Mouse (Mus musculus) lung, embryonic 15.5 days (tissue): ENCODE measurements around the gene Sbf1. TPM values are rescaled to one million over a fixed set of nuclear protein-coding genes. Genes with fewer than 3 reads are reported as not detected.

Experiments
- ATAC-seq: fragments of 200-750 bp; cut with Nextera tagmentation; 2 replicates; pipeline ENCODE4 v1.8.0; 2017; ENCODE audit warnings: moderate number of reproducible peaks, borderline replicate concordance; ENCODE audit not compliant: low FRiP score, low TSS enrichment; ENCODE audit errors: extremely low read depth
- H3K27ac ChIP-seq: fragments of 300-500 bp; sonication (generic); 2 replicates; pipeline ENCODE4 v1.5.1; 2015; ENCODE audit warnings: moderate library complexity, mild to moderate bottlenecking, inconsistent platforms
- H3K27me3 ChIP-seq: fragments of 300-500 bp; sonication (generic); 2 replicates; pipeline ENCODE4 v1.6.1; 2015; ENCODE audit warnings: inconsistent platforms
- H3K36me3 ChIP-seq: fragments of 300-500 bp; sonication (generic); 2 replicates; pipeline ENCODE4 v1.6.1; 2015; ENCODE audit warnings: inconsistent platforms
- H3K4me1 ChIP-seq: fragments of 300-500 bp; sonication (generic); 2 replicates; pipeline ENCODE4 v1.6.1; 2015; ENCODE audit warnings: inconsistent platforms
- H3K4me2 ChIP-seq: fragments of 300-500 bp; sonication (generic); 2 replicates; pipeline ENCODE4 v1.6.1; 2015; ENCODE audit warnings: inconsistent platforms, mild to moderate bottlenecking, moderate library complexity
- H3K4me3 ChIP-seq: fragments of 300-500 bp; sonication (generic); 2 replicates; pipeline ENCODE4 v1.5.1; 2015; ENCODE audit warnings: mild to moderate bottlenecking, inconsistent platforms
- H3K9ac ChIP-seq: fragments of 300-500 bp; sonication (generic); 2 replicates; pipeline ENCODE4 v1.6.1; 2015; ENCODE audit warnings: inconsistent platforms
- H3K9me3 ChIP-seq: fragments of 300-500 bp; sonication (generic); 2 replicates; pipeline ENCODE4 v1.6.1; 2016; ENCODE audit warnings: inconsistent platforms
- WGBS: fragments of 180-500 bp; shearing (Covaris S2); methylation state at CpG from one replicate; pipeline ENCODE4 v1.1.7; 2015; 5-methylcytosine and 5-hydroxymethylcytosine counted together
- polyA plus RNA-seq: library from polyadenylated mRNA; unstranded; fragments of >200 nt; fragmentation: Nextera tagmentation; extraction: Ambion mirVana; gene quantifications from 2 replicates; pipeline ENCODE4 v1.2.1, GENCODE M21; 2015

Sbf1 gene
- polyA plus RNA-seq, result 50.3 and 53.7 TPM in 2 replicates

DNA sequence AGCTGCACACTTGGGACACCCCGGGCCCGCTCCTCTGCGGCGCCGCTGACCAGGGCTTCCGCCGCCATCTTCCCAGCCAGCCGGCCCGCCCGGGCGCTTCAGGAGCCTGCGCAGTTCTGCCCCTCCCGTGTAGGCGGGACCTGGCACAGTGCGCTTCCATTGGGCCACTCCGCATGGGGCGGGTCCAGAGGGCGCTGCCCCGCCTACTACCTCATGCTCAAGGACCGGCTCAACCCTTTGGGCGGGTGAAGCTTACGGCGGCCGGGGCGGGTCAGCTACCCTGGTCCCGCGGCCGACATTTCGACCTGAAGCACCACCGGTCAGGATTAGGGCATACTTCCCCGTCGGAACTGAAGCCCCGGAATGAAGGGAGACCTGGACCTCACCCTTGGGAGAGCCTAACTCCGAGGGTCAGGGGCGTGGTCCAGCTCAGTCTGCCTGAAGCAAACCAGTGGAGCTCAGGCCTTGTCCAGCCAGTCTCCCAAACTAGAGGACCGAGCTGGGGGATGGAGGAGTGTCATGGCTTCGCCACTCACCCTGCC lies at the start of gene Sbf1:
TSS of gene Sbf1 (minus strand) at position 122 of the 542 bp plus-strand sequence.
- no peaks in the 10 kb centered on the region for H3K27me3 ChIP-seq
- peak within 1 kb of the TSS; percentile 74 for H3K4me2 ChIP-seq
- peak; percentile 100 for ATAC-seq
- H3K9me3 ChIP-seq, result no peaks in the 10 kb centered on the region
- under 1% methylated on average over 37 of the region's 37 CpGs for WGBS
- H3K36me3 ChIP-seq, result no peaks in the 10 kb centered on the region
- peak within 1 kb of the TSS; percentile 99 for H3K4me3 ChIP-seq
- H3K27ac ChIP-seq, result peak within 1 kb of the TSS; percentile 42; the same call in 1 of the 2 replicates
- H3K9ac ChIP-seq, result peak within 1 kb of the TSS; percentile 94
- H3K4me1 ChIP-seq, result peaks cover 27% of the 10 kb centered on the region

DNA sequence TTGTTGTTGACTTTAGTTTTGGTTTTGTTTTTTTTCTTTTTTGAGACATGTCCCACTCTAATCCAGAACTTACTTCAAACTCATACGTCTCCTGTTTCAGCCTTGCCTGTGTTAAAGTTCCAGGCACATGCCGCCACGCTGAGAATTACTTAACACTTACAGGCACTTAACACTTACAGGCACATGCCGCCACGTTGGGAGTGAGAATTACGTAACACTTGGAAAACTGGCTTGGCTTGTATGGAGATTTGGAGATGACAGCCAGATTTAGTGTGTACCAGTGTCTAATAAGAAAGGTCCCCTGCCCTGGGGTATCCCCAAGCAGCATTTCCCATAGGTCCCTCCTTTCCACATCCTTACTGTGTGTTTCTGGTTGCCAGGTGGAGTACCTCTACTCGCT lies 47.9 kb upstream of the Sbf1 start:
- no peak for ATAC-seq
- no peak overlapping the region for H3K9ac ChIP-seq
- no peak overlapping the region for H3K4me2 ChIP-seq
- 71% methylated on average over 7 of the region's 7 CpGs for WGBS
- H3K27me3 ChIP-seq, result no peaks in the 10 kb centered on the region
- H3K4me3 ChIP-seq, result no peak overlapping the region
- no peaks in the 10 kb centered on the region for H3K9me3 ChIP-seq
- H3K36me3 ChIP-seq, result peaks cover 87% of the 10 kb centered on the region
- no peak overlapping the region for H3K27ac ChIP-seq
- peaks cover 10% of the 10 kb centered on the region; the same call in 1 of the 2 replicates for H3K4me1 ChIP-seq

DNA sequence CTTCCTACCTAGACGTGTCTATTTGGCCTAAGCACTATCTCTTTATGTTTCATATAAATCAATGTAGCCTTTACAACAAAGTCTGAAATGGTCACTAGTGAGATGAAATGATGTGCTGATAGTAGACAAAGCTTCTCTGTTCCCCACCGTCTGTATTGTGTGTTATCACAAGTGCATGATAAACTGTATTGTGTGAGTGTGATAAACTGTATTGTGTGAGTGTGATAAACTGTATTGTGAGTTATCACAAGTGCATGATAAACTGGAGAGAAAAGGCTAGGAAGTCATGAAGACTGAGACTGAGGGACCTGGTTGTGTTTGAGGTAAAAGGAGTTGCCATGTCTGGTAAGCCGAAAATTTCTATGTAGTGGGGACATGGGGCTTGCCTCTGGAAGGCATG lies 43.7 kb upstream of the Sbf1 start:
- Histone ChIP-seq H3K9me3 (no peaks in the 10 kb centered on the region), H3K27ac (no peak overlapping the region), H3K36me3 (peaks cover 49% of the 10 kb centered on the region), H3K27me3 (no peaks in the 10 kb centered on the region), H3K9ac (no peak overlapping the region), H3K4me1 (peaks cover 31% of the 10 kb centered on the region), H3K4me3 (no peak overlapping the region), H3K4me2 (no peak overlapping the region)
- WGBS, result 73% methylated on average over 3 of the region's 3 CpGs
- ATAC-seq, result no peak

DNA sequence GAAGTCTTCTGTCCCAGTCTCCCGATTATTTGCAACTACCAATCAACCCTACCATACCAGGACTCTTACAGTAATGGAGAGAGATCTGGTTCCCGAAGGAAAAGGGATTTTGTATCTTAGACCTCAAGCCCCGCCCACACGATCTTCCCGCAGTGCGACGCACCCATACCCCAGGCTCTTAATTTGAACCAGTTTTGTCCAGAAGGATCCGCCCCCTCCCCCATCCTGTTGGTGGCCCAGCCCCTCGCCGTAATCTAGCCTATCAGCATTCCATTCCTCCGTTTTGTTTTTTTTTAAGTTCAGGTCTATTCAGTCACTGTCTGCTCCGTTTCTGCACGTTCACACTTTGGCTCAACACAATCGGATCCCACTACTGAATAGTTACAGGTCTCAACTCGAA lies 41.3 kb upstream of the Sbf1 start:
- no peaks in the 10 kb centered on the region for H3K27me3 ChIP-seq
- peaks cover 31% of the 10 kb centered on the region for H3K4me1 ChIP-seq
- H3K4me2 ChIP-seq, result peak overlapping the region; percentile 55
- peak; percentile 66; the same call in 1 of the 2 replicates for ATAC-seq
- H3K9me3 ChIP-seq, result no peaks in the 10 kb centered on the region
- H3K27ac ChIP-seq, result peak overlapping the region; percentile 91
- peak overlapping the region; percentile 91 for H3K9ac ChIP-seq
- H3K36me3 ChIP-seq, result peaks cover 48% of the 10 kb centered on the region
- H3K4me3 ChIP-seq, result peak overlapping the region; percentile 81
- WGBS, result under 1% methylated on average over 15 of the region's 15 CpGs

DNA sequence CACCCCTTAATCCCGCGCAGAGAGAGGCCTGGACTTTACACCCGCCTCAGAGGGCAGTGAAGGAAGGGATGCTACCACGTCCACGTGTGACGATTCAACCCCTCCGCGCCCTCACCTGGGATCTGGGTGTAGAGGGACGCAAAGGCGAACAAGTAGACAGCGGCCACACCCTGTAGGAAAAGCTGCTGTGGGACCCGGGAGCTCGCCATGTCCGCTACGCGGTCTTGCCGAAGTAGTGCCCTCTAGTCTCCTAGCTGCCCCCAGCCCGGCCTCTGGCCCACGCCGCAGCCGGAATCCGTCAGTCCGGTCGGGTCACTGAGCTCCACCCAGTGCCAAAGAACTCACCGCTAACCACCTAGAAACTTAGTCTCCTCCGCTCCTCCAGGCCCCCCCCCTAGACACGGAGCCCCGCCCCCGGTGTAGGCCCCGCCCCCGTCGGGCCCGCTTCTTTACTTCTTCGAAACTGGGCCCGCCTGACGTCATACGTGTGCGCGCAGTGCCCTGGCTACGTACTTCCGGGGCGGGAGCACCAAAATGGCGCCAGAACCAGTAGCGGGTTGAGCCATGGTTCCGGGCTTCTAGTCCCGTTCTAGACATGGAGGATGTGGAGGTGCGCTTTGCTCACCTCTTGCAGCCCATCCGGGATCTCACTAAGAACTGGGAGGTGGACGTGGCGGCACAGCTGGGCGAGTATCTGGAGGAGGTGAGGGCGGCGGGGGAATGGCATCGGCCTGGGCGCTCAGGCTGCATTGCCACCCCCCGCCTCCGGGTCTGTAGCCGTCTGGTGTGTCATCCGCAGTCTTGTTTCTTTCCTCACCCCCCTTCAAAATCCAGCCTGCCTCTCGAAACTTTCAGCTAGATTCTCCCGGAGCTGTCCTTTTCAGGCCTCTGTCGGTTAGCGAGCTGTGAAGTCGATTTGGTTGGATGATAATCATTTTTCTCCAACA lies 40.4 kb upstream of the Sbf1 start, which contains the start of the genes Lmf2 and Ncaph2:
TSS of gene Lmf2 (minus strand) at position 419 of the 947 bp plus-strand sequence.
TSS of gene Ncaph2 (plus strand) at position 479 of the 947 bp plus-strand sequence.
- peaks cover 48% of the 10 kb centered on the region for H3K36me3 ChIP-seq
- WGBS, result under 1% methylated on average over 63 of the region's 64 CpGs
- peak within 1 kb of the TSS; percentile 91 for H3K27ac ChIP-seq

DNA sequence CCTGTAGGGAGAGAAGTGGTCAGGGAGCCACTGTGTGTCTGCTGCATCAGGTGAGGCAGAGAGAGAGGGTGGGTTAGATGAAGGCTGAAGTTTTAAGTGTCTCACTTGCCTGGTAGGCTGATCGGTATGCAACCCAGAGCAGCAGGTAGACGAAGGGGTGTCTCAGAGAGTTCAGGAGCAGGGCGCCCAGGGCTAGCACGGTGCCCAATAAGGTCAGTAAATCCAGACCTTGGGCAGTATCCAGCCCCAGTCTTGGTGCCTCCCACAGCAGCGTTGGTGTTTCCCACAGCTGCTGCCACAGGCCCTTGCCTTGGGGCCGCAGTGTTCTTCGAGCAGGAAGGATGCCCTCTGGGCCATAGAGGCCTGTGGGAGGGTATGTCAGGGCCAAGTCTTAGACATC lies 39.3 kb upstream of the Sbf1 start:
- peak overlapping the region; percentile 77 for H3K4me2 ChIP-seq

More for the DNA sequence above, 40.4 kb upstream of the Sbf1 start, which contains the start of the genes Lmf2 and Ncaph2:
- no peaks in the 10 kb centered on the region for H3K27me3 ChIP-seq
- peaks cover 31% of the 10 kb centered on the region for H3K4me1 ChIP-seq
- peak within 1 kb of the TSS; percentile 81 for H3K4me3 ChIP-seq
- H3K9me3 ChIP-seq, result no peaks in the 10 kb centered on the region
- peak; percentile 91 for ATAC-seq
- peak within 1 kb of the TSS; percentile 91 for H3K9ac ChIP-seq
- H3K4me2 ChIP-seq, result peak within 1 kb of the TSS; percentile 77

DNA sequence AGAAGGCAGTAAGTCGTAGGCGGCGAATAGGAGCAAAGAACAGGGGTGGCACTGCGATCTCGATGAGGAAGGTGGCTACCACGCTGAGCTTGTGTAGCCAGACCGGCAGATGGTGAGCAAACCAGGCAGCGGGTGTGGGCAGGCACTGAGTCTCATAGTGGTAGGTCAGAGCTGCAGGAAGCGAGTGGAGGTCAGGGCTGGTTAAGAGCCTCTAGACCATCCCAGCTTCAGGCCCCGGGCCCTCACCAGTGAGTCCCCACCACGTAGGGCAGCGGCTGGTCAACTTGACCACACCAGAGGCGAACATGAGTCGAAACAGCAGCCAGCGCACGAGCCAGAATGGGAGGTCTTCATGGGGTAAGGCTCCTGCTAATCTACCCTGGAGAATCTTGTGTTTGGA lies 38.7 kb upstream of the Sbf1 start:
- Histone ChIP-seq H3K9ac (peak overlapping the region; percentile 91; the same call in 1 of the 2 replicates), H3K4me1 (peaks cover 27% of the 10 kb centered on the region), H3K27me3 (no peaks in the 10 kb centered on the region), H3K9me3 (no peaks in the 10 kb centered on the region), H3K27ac (no peak overlapping the region), H3K4me3 (no peak overlapping the region), H3K4me2 (peak overlapping the region; percentile 77; the same call in 1 of the 2 replicates), H3K36me3 (peaks cover 48% of the 10 kb centered on the region)
- 93% methylated on average over 16 of the region's 16 CpGs for WGBS
- ATAC-seq, result no peak

More for the DNA sequence above, 39.3 kb upstream of the Sbf1 start:
- no peak for ATAC-seq
- no peak overlapping the region for H3K27ac ChIP-seq
- H3K4me1 ChIP-seq, result peaks cover 31% of the 10 kb centered on the region
- no peaks in the 10 kb centered on the region for H3K9me3 ChIP-seq
- peak overlapping the region; percentile 91 for H3K9ac ChIP-seq
- H3K36me3 ChIP-seq, result peaks cover 50% of the 10 kb centered on the region
- WGBS, result 70% methylated on average over 7 of the region's 7 CpGs
- no peaks in the 10 kb centered on the region for H3K27me3 ChIP-seq
- peak overlapping the region; percentile 81 for H3K4me3 ChIP-seq

DNA sequence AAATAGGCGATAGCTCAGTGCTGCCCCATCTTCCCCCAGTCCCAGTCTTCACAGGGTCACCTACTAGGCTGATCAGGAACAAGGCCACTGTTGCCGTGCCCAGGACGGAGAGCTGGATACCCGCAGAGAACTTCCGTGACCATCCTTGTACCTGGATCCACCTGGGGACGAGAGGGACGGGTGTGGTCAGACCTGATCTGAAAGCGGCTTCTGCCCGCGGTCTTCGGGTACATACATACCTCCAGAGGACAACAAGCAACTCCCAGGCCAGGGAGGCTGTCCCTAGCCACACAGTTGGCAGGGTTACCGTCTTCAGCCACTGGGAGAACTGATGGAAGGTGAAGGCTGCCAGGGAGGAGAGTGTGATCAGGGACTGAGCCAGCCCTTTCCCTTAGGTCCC lies 37.7 kb upstream of the Sbf1 start:
- H3K27me3 ChIP-seq, result no peaks in the 10 kb centered on the region
- ATAC-seq, result no peak
- no peaks in the 10 kb centered on the region for H3K9me3 ChIP-seq
- H3K4me2 ChIP-seq, result no peak overlapping the region
- no peak overlapping the region for H3K4me3 ChIP-seq
- peaks cover 43% of the 10 kb centered on the region for H3K36me3 ChIP-seq
- WGBS, result 94% methylated on average over 12 of the region's 12 CpGs
- peaks cover 19% of the 10 kb centered on the region for H3K4me1 ChIP-seq
- H3K27ac ChIP-seq, result no peak overlapping the region
- H3K9ac ChIP-seq, result no peak overlapping the region

DNA sequence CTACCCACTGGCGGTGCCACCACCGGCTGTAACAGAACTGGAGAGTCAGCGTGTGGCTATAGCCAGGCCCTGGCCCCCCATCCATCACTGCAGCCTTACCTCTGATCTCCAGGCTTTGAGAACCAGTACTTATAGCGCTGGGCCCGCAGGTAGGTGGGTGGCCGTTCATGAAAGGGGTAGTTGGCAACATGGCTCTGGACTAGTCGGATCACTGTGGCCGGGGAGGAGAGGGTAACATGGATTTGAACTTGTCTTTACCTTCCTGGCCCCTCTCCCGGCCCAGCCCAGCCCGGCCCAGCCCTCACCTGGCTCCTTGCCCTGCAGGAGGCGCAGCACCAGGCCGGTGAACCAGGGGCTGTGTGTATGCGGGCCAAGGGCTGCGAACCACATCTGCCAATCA lies 36.9 kb upstream of the Sbf1 start:
- H3K4me3 ChIP-seq, result no peak overlapping the region
- peaks cover 43% of the 10 kb centered on the region for H3K36me3 ChIP-seq
- WGBS, result 92% methylated on average over 14 of the region's 14 CpGs

DNA sequence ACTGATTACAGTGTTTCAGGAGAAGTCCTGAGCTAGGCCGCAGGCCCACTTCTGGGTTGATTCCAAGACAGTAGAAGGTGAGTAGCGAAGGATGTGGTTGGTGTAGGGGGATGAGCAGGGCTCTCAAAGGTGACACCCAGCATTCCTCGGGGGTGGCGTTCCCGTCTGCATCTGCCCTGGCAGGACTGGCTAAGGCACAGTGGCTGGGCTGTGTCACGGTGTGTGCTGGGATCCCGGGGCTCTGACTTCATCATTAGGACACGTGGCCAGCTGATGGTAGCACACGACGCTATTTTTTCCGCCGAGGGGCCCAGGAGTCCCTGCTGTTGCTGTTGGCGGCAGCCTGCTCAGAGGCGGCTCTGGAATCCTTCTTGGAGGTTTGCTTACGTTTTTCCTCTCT lies 36.2 kb upstream of the Sbf1 start:
- no peak overlapping the region for H3K4me3 ChIP-seq
- H3K4me1 ChIP-seq, result peaks cover 10% of the 10 kb centered on the region
- ATAC-seq, result no peak
- no peak overlapping the region for H3K4me2 ChIP-seq
- WGBS, result 80% methylated on average over 15 of the region's 15 CpGs
- H3K9me3 ChIP-seq, result no peaks in the 10 kb centered on the region
- H3K9ac ChIP-seq, result no peak overlapping the region
- peaks cover 43% of the 10 kb centered on the region for H3K36me3 ChIP-seq
- H3K27me3 ChIP-seq, result no peaks in the 10 kb centered on the region
- no peak overlapping the region for H3K27ac ChIP-seq

More for the DNA sequence above, 36.9 kb upstream of the Sbf1 start:
- Histone ChIP-seq H3K4me2 (no peak overlapping the region), H3K9me3 (no peaks in the 10 kb centered on the region), H3K4me1 (peaks cover 12% of the 10 kb centered on the region), H3K9ac (no peak overlapping the region), H3K27me3 (no peaks in the 10 kb centered on the region), H3K27ac (no peak overlapping the region)
- ATAC-seq, result no peak

DNA sequence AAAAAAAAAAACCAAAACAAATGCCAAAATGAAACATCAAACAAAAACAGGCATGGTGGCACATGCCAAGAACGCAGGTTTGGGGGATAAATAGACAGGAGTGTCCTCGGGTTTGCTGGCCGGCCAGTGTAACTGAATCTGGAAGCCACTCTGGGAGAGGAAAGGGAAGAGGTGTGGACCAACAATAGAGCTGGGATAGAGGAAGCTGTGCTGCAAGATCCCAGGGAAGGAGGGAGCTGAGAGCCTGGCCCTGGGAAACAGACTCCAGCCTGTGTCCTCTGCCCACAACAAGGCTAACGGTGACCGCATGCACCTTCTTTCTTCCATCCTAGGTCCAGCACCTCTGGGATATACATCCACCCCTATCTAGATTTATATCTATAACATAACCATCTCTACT lies 35.3 kb upstream of the Sbf1 start:
- peaks cover 10% of the 10 kb centered on the region for H3K4me1 ChIP-seq
- no peaks in the 10 kb centered on the region for H3K9me3 ChIP-seq
- no peak overlapping the region for H3K9ac ChIP-seq
- no peak overlapping the region for H3K27ac ChIP-seq
- no peak for ATAC-seq
- H3K36me3 ChIP-seq, result peaks cover 43% of the 10 kb centered on the region
- H3K4me3 ChIP-seq, result no peak overlapping the region
- H3K27me3 ChIP-seq, result no peaks in the 10 kb centered on the region
- 83% methylated on average over 5 of the region's 5 CpGs for WGBS
- no peak overlapping the region for H3K4me2 ChIP-seq

DNA sequence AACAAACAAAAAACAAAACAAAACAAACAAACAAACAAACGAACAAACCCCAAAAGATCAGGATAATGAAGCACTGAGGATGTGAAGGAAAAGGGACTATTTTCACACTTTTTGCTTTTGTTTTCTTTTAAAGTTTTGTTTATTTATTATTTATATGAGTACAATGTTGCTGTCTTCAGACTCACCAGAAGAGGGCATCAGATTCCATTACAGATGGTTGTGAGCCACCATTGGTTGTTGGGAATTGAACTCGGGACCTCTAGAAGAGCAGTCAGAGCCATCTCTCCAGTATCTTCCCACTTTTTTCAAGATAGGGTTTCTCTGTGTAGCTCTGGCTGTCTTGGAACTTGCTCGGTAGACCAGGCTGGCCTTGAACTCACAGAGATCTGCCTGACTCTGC lies 28.2 kb upstream of the Sbf1 start:
- no peak for ATAC-seq
- Histone ChIP-seq H3K27me3 (no peaks in the 10 kb centered on the region), H3K9ac (no peak overlapping the region), H3K4me3 (no peak overlapping the region), H3K36me3 (no peaks in the 10 kb centered on the region), H3K4me1 (no peaks in the 10 kb centered on the region), H3K9me3 (no peaks in the 10 kb centered on the region), H3K4me2 (no peak overlapping the region), H3K27ac (no peak overlapping the region)
- 88% methylated on average over 3 of the region's 3 CpGs for WGBS
